Mouse (Mus musculus) midbrain, embryonic 10.5 days (tissue): Measurements from ENCODE around the gene Bmp2k. TPM values are rescaled to one million over a fixed set of nuclear protein-coding genes. Genes with fewer than 3 reads are reported as not detected.

Experiments
- DNase-seq: peaks from one replicate; pipeline ENCODE4 v3.0.0-alpha.2; 2017; ENCODE audit warnings: low spot score
- H3K27ac ChIP-seq: fragments of 300-500 bp; sonication (generic); replicated peaks from 2 replicates; pipeline ENCODE4 v1.5.1; 2016; ENCODE audit warnings: mild to moderate bottlenecking
- H3K27me3 ChIP-seq: fragments of 300-500 bp; sonication (generic); 2 replicates; pipeline ENCODE4 v1.6.1; 2016; ENCODE audit warnings: low read depth, mild to moderate bottlenecking; ENCODE audit not compliant: poor library complexity, severe bottlenecking
- H3K36me3 ChIP-seq: fragments of 300-500 bp; sonication (generic); 2 replicates; pipeline ENCODE4 v1.6.1; 2016; ENCODE audit warnings: mild to moderate bottlenecking, moderate library complexity
- H3K4me1 ChIP-seq: fragments of 300-500 bp; sonication (generic); 2 replicates; pipeline ENCODE4 v1.6.1; 2016
- H3K4me3 ChIP-seq: fragments of 300-500 bp; sonication (generic); 2 replicates; pipeline ENCODE4 v1.5.1; 2016; ENCODE audit warnings: mild to moderate bottlenecking, moderate library complexity
- H3K9me3 ChIP-seq: fragments of 300-500 bp; sonication (generic); replicated peaks from 2 replicates; pipeline ENCODE4 v1.6.1; 2016; ENCODE audit warnings: mild to moderate bottlenecking
- WGBS: fragments of 180-500 bp; shearing (Covaris S2); methylation state at CpG from one replicate; pipeline ENCODE4 v1.1.7; 2016; 5-methylcytosine and 5-hydroxymethylcytosine counted together
- polyA plus RNA-seq: library from polyadenylated mRNA; unstranded; fragments of >200 nt; fragmentation: Nextera tagmentation; extraction: Ambion mirVana; gene quantifications from 2 replicates; pipeline ENCODE4 v1.2.1, GENCODE M21; 2016

Bmp2k gene
- polyA plus RNA-seq, 1 experiment from 2014 or later, result 9.2 TPM

- peaks cover 7% of the 10 kb centered on the region; the same call in 1 of the 2 replicates for H3K4me1 ChIP-seq
- H3K9me3 ChIP-seq, result no peaks in the 10 kb centered on the region
- H3K36me3 ChIP-seq, result peaks cover 29% of the 10 kb centered on the region
- WGBS, result 91% methylated on average over 6 of the region's 6 CpGs
- H3K27ac ChIP-seq, result no peak overlapping the region
- no peak overlapping the region for H3K4me3 ChIP-seq
- DNase-seq, result no peak
- H3K27me3 ChIP-seq, result no peaks in the 10 kb centered on the region
Observed at GRCm38 (mm10) chr5:97083701-97084100, 86.2 kb downstream of the Bmp2k start.

GRCm38 (mm10) chr5:97084541-97084940 lies 87.1 kb downstream of the Bmp2k start:
- DNase-seq, result no peak
- 86% methylated on average over 4 of the region's 4 CpGs for WGBS
- H3K4me1 ChIP-seq, result 0 out of 2 replicates have a peak, but pooled peaks cover 2% of the 10 kb centered on the region
- H3K4me3 ChIP-seq, result no peak overlapping the region
- H3K36me3 ChIP-seq, result peaks cover 29% of the 10 kb centered on the region
- H3K27me3 ChIP-seq, result no peaks in the 10 kb centered on the region
- no peaks in the 10 kb centered on the region for H3K9me3 ChIP-seq
- no peak overlapping the region for H3K27ac ChIP-seq

GRCm38 (mm10) chr5:97085071-97085470 lies 87.6 kb downstream of the Bmp2k start:
- Histone ChIP-seq H3K9me3 (no peaks in the 10 kb centered on the region), H3K36me3 (peaks cover 31% of the 10 kb centered on the region), H3K4me3 (no peak overlapping the region), H3K4me1 (no peaks in the 10 kb centered on the region), H3K27ac (no peak overlapping the region), H3K27me3 (no peaks in the 10 kb centered on the region)
- 90% methylated on average over 6 of the region's 6 CpGs for WGBS
- no peak for DNase-seq

GRCm38 (mm10) chr5:97087030-97087630 lies 89.6 kb downstream of the Bmp2k start:
- no peak for DNase-seq
- Histone ChIP-seq H3K4me1 (no peaks in the 10 kb centered on the region), H3K27me3 (no peaks in the 10 kb centered on the region), H3K4me3 (no peak overlapping the region), H3K27ac (no peak overlapping the region), H3K9me3 (no peaks in the 10 kb centered on the region), H3K36me3 (peaks cover 35% of the 10 kb centered on the region)
- 93% methylated on average over 24 of the region's 24 CpGs for WGBS

GRCm38 (mm10) chr5:97087746-97088145 lies 90.3 kb downstream of the Bmp2k start:
- Histone ChIP-seq H3K4me1 (no peaks in the 10 kb centered on the region), H3K4me3 (no peak overlapping the region), H3K9me3 (no peaks in the 10 kb centered on the region), H3K27ac (no peak overlapping the region), H3K36me3 (peaks cover 35% of the 10 kb centered on the region), H3K27me3 (no peaks in the 10 kb centered on the region)
- 93% methylated on average over 16 of the region's 16 CpGs for WGBS
- no peak for DNase-seq

DNA sequence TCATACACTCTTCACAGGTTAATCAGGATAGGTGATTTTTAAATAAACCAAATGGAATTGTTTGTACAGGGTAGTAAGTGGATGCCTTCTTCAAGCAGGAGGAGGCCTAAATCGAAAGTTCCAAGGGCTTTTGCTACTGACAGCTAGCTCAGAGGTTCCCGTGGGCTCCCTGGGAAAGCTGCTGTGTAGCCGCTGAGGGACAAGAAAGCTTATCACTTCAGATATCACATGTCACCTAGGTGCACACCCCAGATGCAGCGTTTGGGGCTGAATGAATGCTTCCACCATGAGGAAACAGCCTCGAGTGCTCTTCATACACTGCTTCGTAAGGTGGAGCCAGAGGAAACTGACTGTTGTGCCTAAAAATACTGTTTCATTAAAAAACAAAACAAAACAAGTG lies 90.7 kb downstream of the Bmp2k start:
- Histone ChIP-seq H3K9me3 (no peaks in the 10 kb centered on the region), H3K4me3 (no peak overlapping the region), H3K4me1 (no peaks in the 10 kb centered on the region), H3K36me3 (peaks cover 32% of the 10 kb centered on the region), H3K27ac (no peak overlapping the region), H3K27me3 (no peaks in the 10 kb centered on the region)
- WGBS, result 93% methylated on average over 6 of the region's 6 CpGs
- DNase-seq, result no peak

GRCm38 (mm10) chr5:97089426-97089825 lies 91.9 kb downstream of the Bmp2k start:
- Histone ChIP-seq H3K36me3 (peaks cover 32% of the 10 kb centered on the region), H3K4me3 (no peak overlapping the region), H3K27me3 (no peaks in the 10 kb centered on the region), H3K9me3 (no peaks in the 10 kb centered on the region), H3K27ac (no peak overlapping the region), H3K4me1 (no peaks in the 10 kb centered on the region)
- 89% methylated on average over 3 of the region's 3 CpGs for WGBS
- no peak for DNase-seq

DNA sequence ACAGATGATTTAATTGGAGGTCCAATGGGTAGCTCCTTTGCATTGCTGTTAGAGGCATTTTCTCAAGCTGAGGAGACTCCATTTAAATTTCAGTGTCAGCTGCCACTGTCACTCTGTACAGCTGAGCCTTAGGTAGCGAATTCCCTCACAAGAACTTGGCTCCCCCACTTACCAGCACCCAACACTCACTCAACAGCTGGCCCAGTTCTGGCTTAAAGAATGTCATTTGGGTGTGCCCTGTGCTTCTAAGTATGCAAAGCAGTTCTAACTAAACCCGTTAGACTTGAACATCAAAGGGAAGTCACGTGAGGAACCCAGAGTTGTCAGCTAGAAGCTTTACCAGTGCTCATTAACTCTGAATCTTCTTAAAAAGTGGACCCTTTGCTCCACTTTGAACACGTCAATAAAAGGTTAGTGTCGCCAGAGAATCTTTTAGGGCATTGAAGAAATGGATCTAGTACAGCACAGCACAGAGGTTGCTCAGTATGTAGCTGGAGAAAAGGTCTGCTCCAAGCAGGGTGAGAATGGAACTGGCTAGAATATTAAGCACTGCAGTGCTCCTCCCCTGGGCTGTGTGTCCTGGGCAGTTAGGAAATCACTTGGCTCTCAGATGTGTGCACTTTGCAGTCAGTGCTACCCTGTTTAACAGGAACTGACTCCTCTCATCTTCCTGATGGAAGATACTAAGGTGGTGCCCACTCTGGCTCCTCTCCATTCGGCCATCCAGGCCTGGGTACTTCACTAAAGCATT lies 92.7 kb downstream of the Bmp2k start:
- Histone ChIP-seq H3K4me3 (no peak overlapping the region), H3K36me3 (peaks cover 33% of the 10 kb centered on the region), H3K27ac (no peak overlapping the region), H3K9me3 (no peaks in the 10 kb centered on the region), H3K4me1 (no peaks in the 10 kb centered on the region), H3K27me3 (no peaks in the 10 kb centered on the region)
- no peak for DNase-seq
- WGBS, result 80% methylated on average over 6 of the region's 6 CpGs

GRCm38 (mm10) chr5:97092970-97093369 lies 95.5 kb downstream of the Bmp2k start:
- Histone ChIP-seq H3K27ac (no peak overlapping the region), H3K36me3 (peaks cover 24% of the 10 kb centered on the region), H3K4me1 (peaks cover 5% of the 10 kb centered on the region), H3K9me3 (no peaks in the 10 kb centered on the region), H3K27me3 (no peaks in the 10 kb centered on the region), H3K4me3 (no peak overlapping the region)
- no peak for DNase-seq
- 84% methylated on average over 8 of the region's 8 CpGs for WGBS

GRCm38 (mm10) chr5:97095335-97095734 lies 97.8 kb downstream of the Bmp2k start:
- H3K27me3 ChIP-seq, result no peaks in the 10 kb centered on the region
- no peaks in the 10 kb centered on the region for H3K9me3 ChIP-seq
- peaks cover 29% of the 10 kb centered on the region for H3K36me3 ChIP-seq
- no peak for DNase-seq
- H3K4me1 ChIP-seq, result peaks cover 5% of the 10 kb centered on the region
- 77% methylated on average over 13 of the region's 13 CpGs for WGBS
- no peak overlapping the region for H3K4me3 ChIP-seq
- H3K27ac ChIP-seq, result no peak overlapping the region

DNA sequence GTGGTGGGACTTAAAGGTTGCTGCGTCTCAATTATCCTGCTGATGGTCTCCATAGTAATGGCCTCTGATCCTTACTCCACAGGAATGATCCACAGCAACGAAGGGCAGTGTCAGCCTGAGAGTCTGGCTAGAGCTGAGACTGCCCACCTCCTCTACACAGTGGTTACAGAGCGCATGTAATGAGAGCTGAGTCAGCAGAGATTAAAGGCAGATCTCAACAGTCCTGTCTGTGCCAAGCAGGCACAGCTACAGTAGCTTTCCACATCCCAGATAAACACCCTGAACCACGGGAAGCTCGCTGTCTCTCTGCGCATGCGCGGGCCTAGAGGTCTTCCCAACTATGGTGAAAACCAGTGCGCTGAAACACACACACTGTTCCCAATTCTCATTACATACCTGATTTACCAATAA lies 100.1 kb downstream of the Bmp2k start:
- peak; percentile 24 for DNase-seq
- H3K36me3 ChIP-seq, result peaks cover 38% of the 10 kb centered on the region
- 73% methylated on average over 9 of the region's 9 CpGs for WGBS

DNA sequence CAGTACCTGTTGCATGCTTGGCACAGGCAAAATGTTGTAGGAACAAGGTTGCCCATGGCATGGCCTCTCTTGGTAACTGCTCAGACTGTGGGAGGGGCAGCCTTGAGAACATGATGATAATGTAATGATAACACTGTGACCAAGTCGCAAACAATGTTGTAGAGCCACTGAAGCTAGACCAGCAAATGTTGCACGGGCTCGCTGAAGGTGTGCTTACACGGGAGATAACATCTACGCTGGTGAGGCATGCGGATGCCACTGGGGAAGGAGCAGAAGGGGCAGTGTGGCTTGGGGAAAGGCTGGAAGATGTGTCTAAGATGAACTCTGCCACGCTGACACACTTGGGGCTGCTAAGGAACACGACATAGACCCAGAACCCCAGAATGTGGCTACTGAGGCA lies 102.5 kb downstream of the Bmp2k start:
- Histone ChIP-seq H3K27me3 (no peaks in the 10 kb centered on the region), H3K4me1 (peaks cover 5% of the 10 kb centered on the region), H3K27ac (no peak overlapping the region), H3K4me3 (no peak overlapping the region), H3K9me3 (no peaks in the 10 kb centered on the region), H3K36me3 (peaks cover 37% of the 10 kb centered on the region)
- whole genome bisulfite sequencing, result 95% methylated on average over 8 of the region's 8 CpGs
- no peak for DNase-seq

More for the DNA sequence above, 100.1 kb downstream of the Bmp2k start:
- no peak overlapping the region for H3K27ac ChIP-seq
- no peaks in the 10 kb centered on the region for H3K27me3 ChIP-seq
- H3K4me3 ChIP-seq, result no peak overlapping the region
- no peaks in the 10 kb centered on the region for H3K9me3 ChIP-seq
- H3K4me1 ChIP-seq, result peaks cover 5% of the 10 kb centered on the region

DNA sequence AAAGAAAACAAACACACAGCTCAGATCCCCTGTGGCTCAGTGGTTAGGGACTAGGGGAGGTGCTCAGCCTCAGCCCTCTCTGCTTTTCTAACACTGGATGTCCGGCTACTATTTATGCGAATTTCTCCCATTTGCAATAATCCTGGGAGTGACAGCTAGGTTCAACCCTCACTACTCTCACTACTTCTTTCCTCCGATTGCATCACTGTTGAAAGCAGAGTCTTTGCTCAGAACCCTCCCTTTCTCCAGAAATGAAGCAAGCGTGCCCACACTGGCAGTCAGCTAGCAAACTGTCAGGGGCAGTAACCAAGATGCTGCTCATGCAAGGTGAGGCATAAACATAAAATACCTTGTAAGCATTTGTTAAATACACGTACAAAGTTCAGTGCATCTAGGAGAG lies 110.8 kb downstream of the Bmp2k start:
- peaks cover 13% of the 10 kb centered on the region for H3K4me1 ChIP-seq
- 94% methylated on average over 5 of the region's 5 CpGs for WGBS
- no peak overlapping the region for H3K4me3 ChIP-seq
- DNase-seq, result no peak
- H3K9me3 ChIP-seq, result no peaks in the 10 kb centered on the region
- H3K27me3 ChIP-seq, result peaks cover 6% of the 10 kb centered on the region; the same call in 1 of the 2 replicates
- no peak overlapping the region for H3K27ac ChIP-seq
- H3K36me3 ChIP-seq, result peaks cover 20% of the 10 kb centered on the region
